Mouse (Mus musculus) G1E-ER4 (cell line): ENCODE results near the gene Ghrl. TPM values are rescaled to one million over a fixed set of nuclear protein-coding genes. Genes with fewer than 3 reads are reported as not detected.

Experiments
- GATA1 ChIP-seq: IDR thresholded peaks from one replicate; pipeline ENCODE4 v1.8.0; 2012; ENCODE audit warnings: low read length, inconsistent platforms
- polyA plus RNA-seq: library from polyadenylated mRNA; stranded (reverse); fragments of >175 nt; gene quantifications from 2 replicates; pipeline ENCODE4 v1.2.3, GENCODE M21; 2012

The Ghrl gene
- polyA plus RNA-seq, 1 experiment, result not detected

GRCm38 (mm10) chr6:113678246-113679012 lies 41.3 kb downstream of the Ghrl start:
- TF ChIP-seq GATA1, result no peak

- no peak for TF ChIP-seq GATA1
Observed at GRCm38 (mm10) chr6:113677070-113677734, 42.5 kb downstream of the Ghrl start.

GRCm38 (mm10) chr6:113675991-113676390 lies 43.7 kb downstream of the Ghrl start:
- TF ChIP-seq GATA1, result no peak

- TF ChIP-seq GATA1, result no peak
Observed at GRCm38 (mm10) chr6:113675234-113675633, 44.4 kb downstream of the Ghrl start.

GRCm38 (mm10) chr6:113672989-113673388 lies 46.7 kb downstream of the Ghrl start:
- no peak for TF ChIP-seq GATA1

GRCm38 (mm10) chr6:113669821-113670220 lies 49.9 kb downstream of the Ghrl start:
- no peak for TF ChIP-seq GATA1

- TF ChIP-seq GATA1, result no peak
Observed at GRCm38 (mm10) chr6:113668287-113669154, 51.2 kb downstream of the Ghrl start.

GRCm38 (mm10) chr6:113667611-113668122 lies 52.0 kb downstream of the Ghrl start:
- TF ChIP-seq GATA1, result no peak

Other genes with a start within 250 kb of the Ghrl start
- 0.40 and 0.83 TPM in 2 replicates for gene Il17rc, start 248.5 kb downstream of the Ghrl start, polyA plus RNA-seq
- gene Creld1, start 236.6 kb downstream of the Ghrl start, polyA plus RNA-seq, result 29.3 and 34.5 TPM in 2 replicates
- gene Prrt3, start 217.9 kb downstream of the Ghrl start, polyA plus RNA-seq, result not detected in 2 replicates
- gene Emc3, start 188.2 kb downstream of the Ghrl start, polyA plus RNA-seq, result 29.5 and 38.6 TPM in 2 replicates
- gene Fancd2, start 188.2 kb downstream of the Ghrl start, polyA plus RNA-seq, result 0.94 and 1.4 TPM in 2 replicates
- not detected in 2 replicates for gene Fancd2os, start 119.2 kb downstream of the Ghrl start, polyA plus RNA-seq
- gene Brk1, start 115.1 kb downstream of the Ghrl start, polyA plus RNA-seq, result 29.9 and 32.0 TPM in 2 replicates
- gene Vhl, start 95.9 kb downstream of the Ghrl start, polyA plus RNA-seq, result 8.6 and 9.1 TPM in 2 replicates
- gene Irak2, start 81.4 kb downstream of the Ghrl start, polyA plus RNA-seq, result 14.3 and 15.4 TPM in 2 replicates
- 42.7 and 55.8 TPM in 2 replicates for gene Tatdn2, start 22.8 kb downstream of the Ghrl start, polyA plus RNA-seq
- gene Sec13, start 20.9 kb upstream of the Ghrl start, polyA plus RNA-seq, result 23.5 and 49.6 TPM in 2 replicates